Mouse (Mus musculus): ENCODE data around the gene Kansl3. TPM values are rescaled to one million over a fixed set of nuclear protein-coding genes. Genes with fewer than 3 reads are reported as not detected.
A peak's percentile ranks its signal among the peaks of the same experiment; 100 is the strongest.

Gene Kansl3
- total RNA-seq, 2 experiments from 2014 or later = 70.3 to 74.4 TPM

DNA sequence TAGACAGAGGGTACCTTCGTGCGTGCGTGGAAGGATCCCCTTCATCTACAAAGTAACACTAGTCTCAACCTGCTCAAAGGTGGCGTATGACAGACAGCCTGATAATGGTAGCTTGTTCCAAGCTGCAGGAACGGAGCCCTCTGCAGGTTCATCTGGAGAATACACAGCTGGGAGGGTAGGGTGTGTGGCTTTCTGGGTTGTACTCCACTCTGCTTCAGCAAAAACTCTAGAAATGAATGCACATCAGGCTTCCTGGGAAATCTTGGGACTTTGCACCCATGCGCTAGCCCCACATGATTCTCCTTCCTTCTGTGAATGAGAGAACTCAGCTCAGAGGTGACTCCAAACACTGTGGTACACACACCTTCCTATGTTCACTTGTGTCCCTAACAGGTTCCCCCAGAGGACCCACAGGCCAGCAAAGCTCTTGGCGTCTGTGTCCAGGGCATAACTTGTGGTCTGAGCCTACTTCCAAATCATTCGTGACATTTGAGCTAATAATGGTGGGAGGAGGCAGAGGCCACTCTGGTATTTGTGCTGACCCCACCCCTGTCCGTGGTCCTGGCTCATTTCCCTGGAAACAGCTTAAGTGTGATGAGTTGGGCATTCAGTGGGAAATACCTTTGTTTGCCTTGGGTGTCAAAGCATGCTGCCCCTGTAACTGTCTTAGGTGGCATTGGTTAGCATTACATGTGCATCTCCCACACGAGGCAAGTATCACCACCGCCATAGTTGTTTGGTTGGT lies 47.0 kb downstream of the Kansl3 start:
- no peak for DNase-seq

DNA sequence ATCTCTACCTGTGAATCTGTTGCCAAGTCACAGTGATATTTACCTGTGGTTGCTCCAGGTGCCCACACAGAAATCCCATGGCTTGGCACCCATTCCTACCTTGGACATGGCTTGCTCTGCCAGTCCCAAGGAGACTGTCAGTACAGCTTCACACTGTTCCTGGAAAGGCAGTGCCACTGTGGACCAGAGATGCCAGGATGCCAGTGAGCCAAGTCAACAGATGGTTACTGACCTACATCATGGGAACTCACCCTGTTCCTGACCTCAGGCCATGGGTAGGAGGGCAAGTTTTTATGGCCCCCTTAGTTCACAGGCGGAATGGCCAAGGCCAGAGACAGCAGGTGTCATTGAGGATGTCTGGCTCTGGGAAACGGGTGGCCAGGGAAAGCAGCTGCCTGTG lies 47.8 kb downstream of the Kansl3 start:
- no peak for DNase-seq

DNA sequence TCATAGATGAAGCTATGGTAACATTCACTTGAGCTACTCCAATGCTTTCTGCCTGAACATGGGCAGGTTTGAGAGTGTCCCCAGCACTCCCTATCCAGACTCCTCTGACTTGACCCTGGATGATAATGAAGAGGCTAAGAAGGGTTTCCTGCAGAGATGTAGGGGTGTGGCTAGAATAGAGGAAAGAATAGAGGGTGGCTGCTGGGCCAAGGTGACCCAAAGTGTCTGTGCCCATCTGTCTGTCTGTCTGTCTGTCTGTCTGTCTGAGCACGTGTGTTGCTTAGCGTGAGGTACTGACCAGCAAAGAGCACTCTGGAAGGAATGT lies 53.2 kb downstream of the Kansl3 start:
- DNase-seq = no peak

DNA sequence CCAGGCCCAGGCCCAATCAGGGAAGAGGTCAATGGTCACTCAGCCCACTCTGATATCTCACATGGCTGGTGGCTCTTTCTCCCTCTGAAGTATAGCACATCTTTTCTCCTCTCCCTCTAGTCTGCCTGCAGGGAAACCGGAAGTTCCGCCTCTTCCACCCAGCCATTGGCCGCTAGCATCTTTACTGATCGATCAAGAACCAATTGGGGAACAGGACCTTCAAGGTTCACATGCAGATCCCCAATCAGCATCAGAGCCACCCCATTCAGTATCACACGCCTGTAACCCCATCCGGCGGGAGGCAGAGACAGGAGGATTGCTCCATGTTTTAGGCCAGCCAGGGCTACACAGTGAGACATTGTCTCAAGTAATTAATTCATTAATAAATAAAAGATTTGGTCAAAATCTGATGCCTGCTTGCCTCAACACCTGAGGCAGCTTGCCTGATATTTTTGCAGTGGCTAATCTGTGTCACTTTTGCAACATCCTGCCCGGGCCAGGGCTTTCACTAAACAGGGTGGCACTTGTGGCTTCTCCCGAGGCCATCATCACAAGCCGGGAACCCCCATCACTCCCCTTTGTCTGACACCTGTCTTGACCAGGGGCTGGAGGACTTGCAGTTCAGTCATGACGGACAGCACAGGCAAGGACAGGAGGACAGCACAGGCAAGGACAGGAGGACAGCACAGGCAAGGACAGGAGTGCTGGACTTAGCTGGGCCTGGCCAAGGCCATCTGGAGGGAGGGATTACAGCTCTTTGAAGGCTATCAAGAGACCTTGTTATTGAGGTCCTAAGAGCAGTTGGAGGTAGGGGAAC lies 53.8 kb downstream of the Kansl3 start:
- DNase-seq = no peak

DNA sequence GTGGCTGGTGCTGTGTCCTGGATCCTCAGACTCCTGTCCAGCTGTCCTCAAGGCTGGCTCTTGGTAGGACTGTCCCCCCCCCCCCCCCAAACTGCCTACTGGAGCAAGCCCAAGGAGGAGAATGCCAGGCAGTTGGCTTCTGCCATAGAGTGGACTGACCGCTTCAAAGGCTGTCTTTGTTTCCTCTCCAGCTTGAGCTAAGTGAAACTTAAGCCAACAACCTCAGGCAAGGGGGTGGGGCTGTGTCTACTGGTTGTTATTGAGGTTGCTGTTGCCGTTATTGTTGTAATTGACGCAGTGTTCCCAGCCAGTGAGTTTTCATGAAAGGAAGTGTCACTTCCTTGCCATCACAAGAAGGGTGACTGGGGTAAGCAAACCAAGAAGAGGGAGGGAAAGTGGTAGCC lies 59.5 kb downstream of the Kansl3 start:
- peak; percentile 42 to 54 for DNase-seq

DNA sequence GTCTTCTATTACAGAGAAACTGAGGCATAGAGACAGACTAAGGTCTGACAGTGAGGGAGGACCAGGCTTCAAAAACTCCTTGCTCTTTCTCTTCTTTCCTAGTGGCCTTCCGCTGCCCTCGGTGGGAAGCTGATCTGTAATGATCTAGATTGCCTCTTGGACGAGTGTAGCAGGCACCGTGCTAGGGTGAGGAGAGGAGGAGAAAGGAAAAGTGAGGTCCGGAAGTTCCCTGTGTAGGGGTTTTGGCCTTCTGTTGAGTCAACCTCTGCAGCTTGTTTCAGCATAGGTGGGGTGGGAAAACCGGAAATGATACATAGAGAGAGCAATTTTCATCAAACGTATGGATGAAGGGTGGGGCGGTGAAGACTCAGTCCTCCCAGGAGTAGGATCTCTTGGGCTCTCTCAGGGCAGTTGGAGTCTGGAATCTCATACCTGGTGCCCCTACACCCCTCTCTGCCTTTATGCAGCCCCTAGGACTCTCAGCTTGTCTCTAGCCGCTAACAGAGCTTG lies 60.0 kb downstream of the Kansl3 start:
- no peak for DNase-seq

DNA sequence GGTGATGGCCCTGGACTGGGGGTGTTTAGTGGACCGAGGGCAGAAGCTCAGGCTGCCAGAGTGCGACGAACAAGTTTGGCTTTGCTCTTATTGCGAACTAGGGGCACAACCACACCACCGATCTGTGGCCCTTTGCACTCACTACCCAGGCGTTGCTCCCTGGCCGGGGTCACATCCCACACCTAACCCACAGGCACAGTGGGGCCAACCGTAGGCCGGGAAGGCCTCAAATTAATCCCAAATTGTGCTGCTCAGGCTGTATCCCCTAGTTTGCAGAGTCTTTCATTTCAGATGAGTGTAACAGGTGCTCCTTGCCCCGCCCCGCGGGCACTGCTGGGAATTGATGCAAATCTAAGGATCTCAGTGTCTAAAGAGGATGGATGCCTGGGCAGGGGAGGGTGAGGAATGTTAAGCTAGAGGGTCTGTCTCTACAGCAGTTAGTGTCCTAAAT lies 60.5 kb downstream of the Kansl3 start:
- no peak for DNase-seq

DNA sequence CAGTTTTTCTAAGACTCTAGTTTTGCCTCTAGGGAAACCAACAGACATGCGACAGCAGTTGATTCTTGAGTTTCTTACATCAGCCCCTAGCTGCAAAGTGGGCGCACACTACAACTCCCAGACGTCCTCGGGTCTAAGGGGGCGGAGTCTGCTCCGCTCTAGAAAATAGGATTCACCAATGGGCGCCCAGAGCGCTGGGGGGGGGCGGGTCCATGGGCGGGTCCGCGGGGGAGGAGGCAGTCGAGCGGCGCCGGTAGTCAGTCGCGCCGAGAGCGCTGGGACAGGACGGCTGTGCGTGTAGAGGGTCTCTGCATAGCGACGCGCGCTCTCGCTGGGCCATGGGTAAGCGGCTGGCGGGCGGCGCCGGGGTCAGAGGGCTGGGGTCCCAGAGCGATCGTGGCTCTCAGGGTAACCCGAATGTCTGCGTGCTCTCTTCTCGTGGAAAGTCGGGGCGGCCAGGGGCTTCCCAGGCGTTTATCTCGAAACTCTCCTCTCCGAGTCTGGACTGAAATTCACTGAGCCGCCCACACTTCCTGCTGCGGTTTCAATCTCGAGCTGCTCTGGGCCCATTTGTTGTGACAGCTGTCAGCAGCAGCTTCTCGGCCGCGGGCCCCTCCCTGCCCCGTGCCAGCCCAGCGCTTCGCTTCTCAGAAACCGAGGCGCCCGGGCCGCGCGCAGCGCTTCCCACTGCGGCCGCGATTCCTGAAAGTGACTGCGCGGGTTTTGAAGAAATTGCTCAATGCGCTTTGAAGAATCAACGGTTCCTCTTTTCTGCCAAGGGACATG lies 61.3 kb downstream of the Kansl3 start, which contains the start of gene Arid5a:
Arid5a (plus strand) TSS at position 239 of the 786 bp plus-strand sequence.
- DNase-seq = peak; percentile 73 to 80

DNA sequence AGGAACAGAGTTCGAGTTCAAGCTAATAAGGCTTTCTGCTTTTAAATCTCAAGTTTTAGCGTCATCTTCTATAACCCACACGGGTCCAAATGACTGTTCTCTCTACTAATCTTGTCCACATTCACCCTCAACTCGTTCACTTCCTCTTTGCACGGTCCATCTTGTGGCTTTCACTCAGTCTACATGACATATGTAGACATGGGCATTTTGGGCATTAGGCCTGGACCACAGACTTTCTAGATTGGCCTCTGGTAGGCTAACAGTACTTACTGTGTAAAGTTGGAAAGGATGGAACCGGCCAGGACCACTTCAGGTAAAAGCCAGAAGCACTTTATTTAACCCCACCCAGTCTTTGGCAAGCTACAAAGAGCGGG lies 61.9 kb downstream of the Kansl3 start:
- DNase-seq = no peak

DNA sequence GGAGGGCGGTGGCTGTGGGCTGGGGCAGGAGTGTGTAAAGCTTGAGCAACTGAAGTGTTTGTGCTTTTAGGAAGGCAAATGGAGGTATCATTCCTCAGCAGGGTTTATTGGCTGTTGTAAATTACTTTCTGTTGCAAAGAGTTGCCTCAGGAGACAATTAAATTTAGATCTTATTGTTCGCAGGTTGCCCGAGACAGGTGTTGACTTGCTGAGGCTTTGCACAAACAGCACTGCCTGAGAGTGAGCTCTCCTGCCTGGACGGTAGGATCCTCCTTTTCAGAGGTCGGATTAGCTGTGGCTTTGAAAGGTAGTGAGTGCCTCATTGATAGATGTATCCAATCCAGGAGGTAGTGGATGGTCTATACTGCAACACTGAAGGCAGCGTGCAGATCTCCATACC lies 62.9 kb downstream of the Kansl3 start:
- DNase-seq = no peak

DNA sequence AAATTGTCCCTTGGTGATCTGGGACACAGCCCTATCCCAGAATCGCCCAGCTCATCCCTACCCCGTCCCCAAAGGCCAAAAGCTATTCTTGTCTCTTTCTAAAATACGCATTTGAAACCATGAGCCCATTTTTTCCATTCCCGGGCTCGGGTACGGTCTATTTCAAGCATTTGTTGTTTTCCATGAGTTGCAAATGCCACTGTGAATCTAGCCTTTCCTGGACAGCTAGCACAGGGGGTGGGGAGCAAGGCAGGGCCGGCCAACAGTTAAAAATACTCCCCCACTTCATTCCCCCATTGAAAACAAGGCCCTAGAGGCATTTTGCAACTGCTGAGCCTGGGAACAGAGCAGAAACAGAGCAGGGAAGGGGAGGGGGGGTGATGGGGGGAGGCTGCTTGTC lies 64.2 kb downstream of the Kansl3 start:
- DNase-seq = no peak

DNA sequence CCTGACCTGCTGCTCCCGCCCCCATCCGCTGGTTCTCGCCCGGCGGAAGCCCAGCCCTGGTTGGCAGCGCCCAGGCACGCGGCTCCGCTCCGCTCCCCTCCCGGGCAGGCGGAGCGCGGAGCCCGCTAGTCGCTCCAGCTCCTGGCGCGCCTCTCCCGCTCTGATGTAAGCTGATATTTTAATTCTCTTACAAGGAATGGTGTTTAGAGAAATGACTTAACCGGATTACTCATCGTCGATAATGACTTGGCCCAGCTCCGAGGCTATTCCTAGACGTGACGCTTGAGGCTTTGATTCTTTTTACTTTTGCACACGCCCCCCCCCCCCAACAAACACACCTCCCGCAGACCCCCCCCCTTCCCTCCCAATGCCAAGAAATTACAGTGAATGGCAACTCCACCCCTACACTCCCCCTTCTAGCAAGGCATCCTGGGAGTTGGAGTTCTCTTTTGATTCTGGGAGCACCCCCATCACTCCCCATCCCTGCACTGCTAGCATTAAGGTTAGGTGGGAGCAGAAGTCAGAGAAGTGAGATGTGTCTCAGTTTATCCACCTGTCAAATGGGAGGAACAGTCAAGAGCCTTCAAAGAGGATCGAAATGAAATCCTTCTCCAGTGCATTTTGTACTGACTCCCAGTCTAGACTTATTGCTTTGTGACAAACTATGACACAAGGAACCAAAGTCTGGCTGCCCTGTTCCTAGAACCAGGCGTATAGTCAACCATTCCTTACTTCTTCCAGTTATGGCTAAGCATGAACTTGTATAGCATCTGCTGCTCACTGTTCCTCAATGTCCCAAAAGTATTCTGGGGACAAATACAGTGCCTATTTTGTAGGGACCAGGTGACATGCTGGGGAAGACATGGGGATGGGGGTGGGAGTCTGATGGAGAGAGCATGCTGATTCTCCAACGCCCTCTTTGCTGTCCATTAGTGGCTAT lies 65.3 kb downstream of the Kansl3 start:
- DNase-seq = peak; percentile 67 to 76

DNA sequence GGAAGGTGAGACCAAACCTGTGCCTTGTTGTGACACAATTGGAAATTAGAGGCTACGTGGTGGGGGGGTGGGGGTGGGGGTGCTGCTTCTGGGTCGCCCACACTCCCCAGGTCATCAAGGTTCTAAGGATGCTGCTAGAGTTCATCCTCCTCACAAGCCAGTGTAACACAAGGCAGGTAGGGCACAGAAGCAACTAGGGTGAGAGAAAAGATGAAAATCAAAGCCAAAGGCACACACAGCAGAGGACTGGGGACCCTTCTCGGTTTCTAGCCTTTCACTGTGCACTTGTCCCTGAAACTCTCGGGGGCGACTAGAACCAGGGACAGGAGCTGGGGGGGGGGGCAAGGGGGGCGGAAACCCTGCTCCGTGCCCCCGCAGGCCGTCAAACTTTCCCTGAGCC lies 66.0 kb downstream of the Kansl3 start:
- no peak for DNase-seq

DNA sequence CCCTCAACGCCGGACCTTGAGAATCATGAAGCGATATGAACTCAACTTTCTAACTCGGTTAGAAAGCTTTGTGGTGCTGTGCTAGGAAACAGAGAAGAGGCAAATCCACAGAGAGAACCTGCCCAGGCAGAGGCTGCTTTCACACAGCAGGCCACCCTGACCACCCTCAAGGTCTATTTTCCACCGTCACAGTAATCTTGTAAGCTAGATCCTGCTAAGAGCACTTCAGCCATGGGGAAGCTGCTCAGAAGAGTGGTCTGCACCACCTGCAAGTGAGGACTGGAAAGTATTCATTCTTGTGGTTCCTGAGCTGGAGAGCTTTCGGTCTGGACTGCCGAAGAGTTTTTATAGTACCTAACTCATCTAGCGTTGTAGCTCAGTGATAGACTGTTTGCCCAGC lies 66.7 kb downstream of the Kansl3 start:
- DNase-seq = peak in 1 of 2 experiments; percentile 0

DNA sequence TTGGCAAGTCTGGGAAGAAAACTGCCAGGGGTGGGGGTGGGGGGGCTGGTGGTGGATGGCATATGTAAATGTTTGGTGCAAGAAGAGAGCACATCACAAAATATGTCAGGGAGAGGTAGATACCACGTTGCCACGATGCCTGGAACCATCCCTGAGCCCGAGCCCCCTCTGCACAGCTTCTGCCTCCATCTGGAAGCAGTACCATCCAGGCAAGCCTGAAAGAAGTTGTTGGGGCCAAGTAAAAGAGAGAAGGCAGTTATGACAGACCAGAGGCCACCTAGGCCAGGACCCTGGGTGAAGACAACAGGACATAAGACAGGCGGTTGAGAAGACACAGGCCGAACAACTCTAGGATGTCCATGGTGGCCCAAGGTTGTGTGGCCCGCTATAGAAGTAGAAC lies 68.5 kb downstream of the Kansl3 start:
- no peak for DNase-seq

DNA sequence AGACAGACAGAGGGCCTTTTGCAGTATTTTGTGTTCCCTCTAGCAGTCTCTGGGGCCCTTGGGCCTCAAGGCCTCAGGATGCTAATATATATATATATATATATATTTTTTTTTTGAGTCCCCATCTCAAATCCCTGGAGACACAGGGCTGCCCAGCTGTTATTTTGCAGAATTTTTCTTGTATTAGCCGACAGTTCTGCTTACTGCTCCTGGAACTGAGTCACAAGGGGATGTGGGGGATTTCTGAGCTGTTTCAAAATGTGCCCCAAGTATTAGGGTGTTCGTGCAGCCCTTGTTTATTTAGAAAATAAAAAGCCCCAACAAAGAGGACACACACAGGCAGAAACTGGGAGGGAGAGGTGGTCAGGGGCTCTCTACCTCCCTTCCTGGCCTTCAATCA lies 69.3 kb downstream of the Kansl3 start:
- DNase-seq = no peak

DNA sequence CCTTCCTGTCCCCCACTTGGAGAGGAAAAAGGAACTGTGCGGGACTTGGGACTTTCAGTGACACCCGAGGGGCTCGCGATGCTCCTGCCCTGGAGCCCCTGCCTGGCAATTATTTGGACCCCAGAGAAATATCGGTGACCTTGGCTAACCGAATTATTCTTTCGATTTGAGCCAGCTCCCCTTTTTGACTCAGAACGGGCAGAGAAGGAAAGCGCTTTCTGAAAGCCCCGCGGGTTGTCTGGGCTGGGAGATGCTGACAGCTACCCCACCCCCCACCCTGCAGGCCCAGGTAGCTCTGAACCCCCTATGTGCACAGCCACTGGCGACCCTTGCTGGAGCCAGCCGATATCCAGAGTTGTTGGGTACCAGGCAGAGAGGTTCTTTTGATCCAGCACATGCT lies 69.9 kb downstream of the Kansl3 start:
- DNase-seq = no peak

DNA sequence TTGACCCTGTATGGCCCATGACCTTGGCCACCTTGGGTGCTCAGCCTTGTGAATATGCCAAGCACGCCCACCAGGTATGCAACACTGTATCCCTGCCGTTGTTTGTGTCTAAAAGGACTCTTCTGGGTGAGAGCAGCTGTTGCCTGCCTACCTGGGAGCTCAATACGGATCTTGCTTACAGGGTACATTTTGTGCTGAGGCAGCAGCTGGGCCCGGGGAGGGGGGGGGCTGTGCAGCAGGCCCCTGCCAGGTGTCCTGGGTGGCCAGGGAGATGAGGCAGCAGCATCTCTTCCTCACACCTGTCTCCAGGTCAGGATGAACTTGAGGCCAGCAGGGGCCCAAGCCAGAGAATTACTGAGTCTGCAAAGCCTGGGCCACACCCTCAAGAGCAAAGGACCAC lies 70.9 kb downstream of the Kansl3 start:
- DNase-seq = no peak

DNA sequence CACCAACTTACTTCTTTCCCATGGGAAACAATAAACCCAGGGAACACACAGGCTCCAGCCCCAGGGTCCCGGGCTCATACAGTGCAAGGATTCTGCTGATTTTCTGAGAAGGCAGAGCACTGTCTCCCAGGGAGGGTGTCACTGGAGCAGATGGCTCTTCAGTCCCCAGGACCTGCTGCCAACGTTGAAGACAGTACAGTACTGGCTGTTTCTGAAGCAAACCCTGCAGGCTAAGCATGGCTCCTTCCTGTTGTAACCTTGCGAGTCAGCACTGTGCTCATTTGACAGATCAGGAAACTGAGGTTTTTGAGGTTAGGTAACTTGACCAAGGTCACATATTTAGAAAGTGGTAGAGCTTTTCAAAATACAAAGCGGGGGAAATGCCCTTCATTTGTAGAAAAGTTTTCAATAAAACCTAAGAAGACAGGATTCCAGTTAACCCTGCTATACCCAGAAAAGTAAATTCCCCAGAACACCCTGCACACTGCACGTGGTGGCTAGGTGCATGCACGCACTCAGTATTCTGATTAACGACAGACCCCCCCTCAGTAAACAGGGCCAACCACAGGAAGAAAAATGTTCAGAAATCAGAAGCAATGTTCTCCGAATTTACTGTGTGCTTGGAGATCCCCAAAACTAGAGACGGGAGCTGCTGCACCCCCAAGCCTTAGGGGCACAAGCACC lies 72.4 kb downstream of the Kansl3 start:
- DNase-seq = no peak

DNA sequence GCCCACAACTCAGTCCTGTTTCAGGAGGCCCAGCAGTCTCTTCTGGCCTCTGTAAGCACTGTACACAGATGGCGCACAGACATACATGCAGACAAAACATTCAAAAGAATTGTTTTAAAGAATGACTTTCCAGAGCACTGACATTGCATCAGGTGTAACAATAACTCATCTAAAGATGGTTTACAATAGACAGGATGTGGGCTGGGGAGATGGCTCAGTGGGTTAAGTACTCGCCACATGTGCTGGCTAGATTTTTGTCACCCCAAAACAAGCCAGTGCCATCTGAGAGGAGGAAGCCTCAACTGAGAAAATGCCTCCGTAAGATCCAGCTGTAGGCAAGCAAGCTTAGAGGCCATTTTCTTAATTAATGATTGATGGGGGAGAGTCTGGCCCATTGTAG lies 74.6 kb downstream of the Kansl3 start:
- DNase-seq = no peak

DNA sequence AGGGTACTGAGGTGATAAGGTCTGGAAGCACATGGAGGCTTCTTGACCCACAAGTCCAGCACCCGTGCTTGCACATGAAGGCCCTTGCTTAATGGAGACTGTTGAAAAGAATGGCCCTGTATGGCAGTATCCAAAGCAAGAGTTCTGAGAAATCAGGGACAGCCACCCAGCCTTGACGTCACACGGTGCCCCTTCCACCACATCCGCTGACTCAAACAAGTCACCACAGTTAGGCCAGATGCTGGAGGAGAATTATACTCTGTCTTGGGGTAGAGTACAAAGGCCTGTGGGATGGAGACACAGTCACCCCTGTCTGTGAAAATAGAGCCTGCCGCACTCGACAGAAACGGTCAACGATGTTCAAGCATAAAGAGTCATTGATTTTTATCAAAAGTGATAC lies 75.5 kb downstream of the Kansl3 start:
- no peak for DNase-seq

All from layer of hippocampus, postnatal 36 days (tissue).